30 mouse cellular contexts compared by ENCODE assay signal in genomic region chr16:72786079-72786478, GRCm38 (mm10).
DNase-seq lines count a peak whose midpoint lies in the region; ATAC-seq and TF ChIP-seq lines count a peak whose summit lies in the region.
"Had no signal": no experiment of that assay in that cellular context is flagged by ENCODE, and none has a peak within 500 bp of the region (broad histone marks: within the 10 kb centered on the region; RNA-seq: fewer than 3 reads in every experiment).

No protein-coding gene starts in this region.

- H3K4me1 ChIP-seq in midbrain, embryonic 12.5 days, result peaks cover 17% of the 10 kb centered on the region; the same call in 1 of the 2 replicates
- H3K4me1 ChIP-seq in midbrain, embryonic 16.5 days (ENCODE audit: control insufficient read depth, insufficient read depth, low read length), result no peaks in the 10 kb centered on the region
- H3K4me1 ChIP-seq in lung, postnatal 0 days (ENCODE audit: insufficient read depth, low read depth, low read length), result no peaks in the 10 kb centered on the region
- H3K4me1 ChIP-seq: hindbrain, embryonic 15.5 days; intestine, embryonic 15.5 days; liver, embryonic 13.5 days; neural tube, embryonic 15.5 days had no signal

- H3K4me2 ChIP-seq in midbrain, embryonic 12.5 days (replicated peaks), result no peak overlapping the region
- no peak overlapping the region for H3K4me2 ChIP-seq in midbrain, embryonic 16.5 days (ENCODE audit: low read length)
- no peak overlapping the region for H3K4me2 ChIP-seq in lung, postnatal 0 days (replicated peaks; ENCODE audit: low read depth, low read length)
- H3K4me2 ChIP-seq: forebrain, embryonic 12.5 days; heart, embryonic 13.5 days; hindbrain, embryonic 15.5 days; intestine, embryonic 15.5 days; liver, embryonic 13.5 days; neural tube, embryonic 15.5 days had no signal

- H3K27me3 ChIP-seq in midbrain, embryonic 12.5 days, result no peaks in the 10 kb centered on the region
- H3K27me3 ChIP-seq in midbrain, embryonic 16.5 days (ENCODE audit: control insufficient read depth, insufficient read depth, low read depth, low read length), result no peaks in the 10 kb centered on the region
- no peaks in the 10 kb centered on the region for H3K27me3 ChIP-seq in lung, postnatal 0 days (replicated peaks; ENCODE audit: insufficient read depth, low read length)
- H3K27me3 ChIP-seq: forebrain, embryonic 12.5 days; heart, embryonic 13.5 days; hindbrain, embryonic 15.5 days; intestine, embryonic 15.5 days; liver, embryonic 13.5 days; neural tube, embryonic 15.5 days; Patski had no signal

- H3K27ac ChIP-seq in midbrain, embryonic 12.5 days (replicated peaks), result peak overlapping the region; percentile 54; the same call in 1 of the 2 replicates
- H3K27ac ChIP-seq in midbrain, embryonic 16.5 days (ENCODE audit: low read length), result no peak overlapping the region
- H3K27ac ChIP-seq in lung, postnatal 0 days (ENCODE audit: low read length), result no peak overlapping the region
- H3K27ac ChIP-seq: forebrain, embryonic 12.5 days; heart, embryonic 13.5 days; hindbrain, embryonic 15.5 days; intestine, embryonic 15.5 days; liver, embryonic 13.5 days; macrophage; neural tube, embryonic 15.5 days had no signal

- no peaks in the 10 kb centered on the region for H3K9me3 ChIP-seq in midbrain, embryonic 12.5 days
- no peaks in the 10 kb centered on the region for H3K9me3 ChIP-seq in midbrain, embryonic 16.5 days (replicated peaks; ENCODE audit: control insufficient read depth, low read length, poor library complexity, severe bottlenecking)
- H3K9me3 ChIP-seq in lung, postnatal 0 days (ENCODE audit: low read length), result no peaks in the 10 kb centered on the region
- H3K9me3 ChIP-seq: forebrain, embryonic 12.5 days; heart, embryonic 13.5 days; hindbrain, embryonic 15.5 days; intestine, embryonic 15.5 days; liver, embryonic 13.5 days; neural tube, embryonic 15.5 days had no signal

- no peak for TF ChIP-seq CTCF in lung, postnatal 0 days (IDR thresholded peaks at IDR 0.05)

- H3K9ac ChIP-seq in midbrain, embryonic 12.5 days (replicated peaks), result no peak overlapping the region
- H3K9ac ChIP-seq in midbrain, embryonic 16.5 days (ENCODE audit: low read depth, low read length), result no peak overlapping the region
- no peak overlapping the region for H3K9ac ChIP-seq in lung, postnatal 0 days (replicated peaks; ENCODE audit: low read depth)
- H3K9ac ChIP-seq: forebrain, embryonic 12.5 days; forebrain, postnatal 0 days; heart, embryonic 13.5 days; hindbrain, embryonic 15.5 days; intestine, embryonic 15.5 days; liver, embryonic 13.5 days; neural tube, embryonic 15.5 days had no signal

- no peaks in the 10 kb centered on the region for H3K36me3 ChIP-seq in midbrain, embryonic 12.5 days
- H3K36me3 ChIP-seq in midbrain, embryonic 16.5 days (ENCODE audit: control insufficient read depth, insufficient read depth, low read length), result no peaks in the 10 kb centered on the region
- H3K36me3 ChIP-seq in lung, postnatal 0 days (ENCODE audit: insufficient read depth, low read length), result no peaks in the 10 kb centered on the region
- H3K36me3 ChIP-seq: forebrain, embryonic 12.5 days; heart, embryonic 13.5 days; hindbrain, embryonic 15.5 days; intestine, embryonic 15.5 days; liver, embryonic 13.5 days; neural tube, embryonic 15.5 days had no signal

- TF ChIP-seq EP300 in lung, postnatal 0 days (IDR thresholded peaks at IDR 0.05), result no peak

- ATAC-seq in midbrain, embryonic 12.5 days (ENCODE audit: low FRiP score, low read depth), result no peak
- ATAC-seq in midbrain, embryonic 16.5 days, result no peak
- no peak for ATAC-seq in lung, postnatal 0 days
- ATAC-seq: activated CD4-positive, CD25-positive, alpha-beta regulatory T cell, adult 4 months; forebrain, postnatal 0 days; intestine, embryonic 15.5 days; Patski had no signal

- WGBS in midbrain, embryonic 12.5 days, result 82% methylated on average over 6 of the region's 6 CpGs
- WGBS in midbrain, embryonic 16.5 days, result 91% methylated on average over 6 of the region's 6 CpGs
- whole genome bisulfite sequencing in lung, postnatal 0 days, result 91% methylated on average over 6 of the region's 6 CpGs

- H3K4me3 ChIP-seq in midbrain, embryonic 12.5 days, result no peak overlapping the region
- no peak overlapping the region for H3K4me3 ChIP-seq in midbrain, embryonic 16.5 days (ENCODE audit: low read depth, low read length)
- no peak overlapping the region for H3K4me3 ChIP-seq in lung, postnatal 0 days (ENCODE audit: low read depth, low read length)
- H3K4me3 ChIP-seq: erythroblast, embryonic 14.5 days; forebrain, embryonic 12.5 days; heart, embryonic 13.5 days; hindbrain, embryonic 15.5 days; intestine, embryonic 15.5 days; liver, embryonic 13.5 days; neural tube, embryonic 15.5 days had no signal

- DNase-seq in 3T3-L1 (ENCODE audit: low read depth, low spot score) (peak; percentile 46), ES-CJ7 (ENCODE audit: low read depth, low spot score) (peak; percentile 36), adipocyte (ENCODE audit: low spot score) (peak; percentile 33)
- no peak for DNase-seq in lung, postnatal 0 days (ENCODE audit: low spot score)
- DNase-seq in heart, adult 11 months, result no peak
- DNase-seq: adrenal gland, adult 8-10 months; B cell, adult 2 months; cerebellum, adult 2 months; cerebellum, postnatal 14 days; forebrain, postnatal 0 days; heart, postnatal 10 days; kidney, adult 2 months; kidney, postnatal 4 days; left cerebral cortex, postnatal 4 days; liver, embryonic 13.5 days; lung, adult 18-20 months; lung, postnatal 10 days; right cerebral cortex, adult 18-20 months; spleen, adult 18-20 months had no signal

Comparison
In these comparisons a context has a peak if more than half of its experiments do, and no peak if none do; other contexts are left out.
1. DNase-seq: peak in 3T3-L1 (single experiment), ES-CJ7 (single experiment) and adipocyte (single experiment); none in lung, postnatal 0 days (single experiment) and heart, adult 11 months (single experiment).